Mouse (Mus musculus) megakaryocyte progenitor cell, adult 5-6 weeks (primary cell): ENCODE results near the gene Retreg3. TPM values are rescaled to one million over a fixed set of nuclear protein-coding genes. Genes with fewer than 3 reads are reported as not detected.
"Not testable (repeated sequence)": the region's sequence is repeated elsewhere in the genome, so short reads cannot be mapped to it uniquely, and the experiment has no call there.

Experiments
- ATAC-seq: replicated peaks from 2 replicates; pipeline ENCODE4 v1.8.0; 2016; ENCODE audit warnings: mild to moderate bottlenecking, moderate TSS enrichment, inconsistent platforms; ENCODE audit not compliant: poor library complexity
- total RNA-seq, 2 experiments: library from RNA; stranded (forward) in 1 of 2; stranded (reverse) in 1 of 2; fragments of 157-497, 149-512 nt in 1 of 2; fragments of 200-1000 nt in 1 of 2; gene quantifications; 2 replicates each; pipeline versions ENCODE4 v1.2.3 to v1.2.4; 2015 to 2017

Gene Retreg3
- 7.3 and 8.1 TPM in 2 replicates for total RNA-seq (2015)
- total RNA-seq (2017): 24.0 and 25.7 TPM in 2 replicates

DNA sequence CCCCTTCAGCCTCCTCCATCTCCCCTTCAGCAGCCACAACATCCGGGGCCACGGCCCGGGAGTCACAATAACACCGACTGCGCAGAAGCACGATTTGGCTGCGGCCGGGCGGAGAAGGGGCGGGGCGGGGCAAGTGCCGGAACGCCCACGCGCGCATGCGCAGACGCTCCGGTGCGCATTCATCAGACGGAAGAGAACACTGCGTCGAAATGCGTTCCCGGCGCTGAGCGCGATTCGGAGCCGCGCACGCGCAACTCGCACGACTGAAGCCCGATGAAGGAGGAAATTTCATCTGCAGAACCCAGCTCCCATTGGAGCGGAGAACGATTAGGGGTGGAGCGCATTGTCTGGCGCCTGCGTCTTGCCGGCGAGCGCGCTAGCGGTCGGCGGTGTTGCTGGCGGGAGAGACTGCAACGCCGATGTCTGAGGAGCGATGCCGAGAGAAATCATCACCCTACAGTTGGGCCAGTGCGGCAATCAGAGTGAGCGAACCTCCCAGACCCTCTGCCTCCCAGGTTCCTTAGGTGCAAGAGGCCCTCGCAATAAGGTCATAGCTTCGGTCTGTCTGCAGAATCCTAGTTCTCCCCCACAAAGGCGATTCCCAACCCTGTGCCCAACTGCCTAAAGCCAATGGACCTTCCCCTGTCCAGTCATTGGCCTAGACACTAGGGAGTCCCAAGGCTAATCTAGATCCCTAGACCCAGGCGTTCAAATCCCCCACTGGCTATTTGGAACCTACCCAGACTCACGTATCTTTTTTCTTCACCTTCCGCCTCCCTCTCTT lies at the start of gene Retreg3, which contains the start of gene Tubg1:
Gene Retreg3, minus strand, starts transcription at position 133 of the 784 bp plus-strand sequence.
Gene Tubg1, plus strand, starts transcription at position 178 of the 784 bp plus-strand sequence.
- ATAC-seq: peak; percentile 86

DNA sequence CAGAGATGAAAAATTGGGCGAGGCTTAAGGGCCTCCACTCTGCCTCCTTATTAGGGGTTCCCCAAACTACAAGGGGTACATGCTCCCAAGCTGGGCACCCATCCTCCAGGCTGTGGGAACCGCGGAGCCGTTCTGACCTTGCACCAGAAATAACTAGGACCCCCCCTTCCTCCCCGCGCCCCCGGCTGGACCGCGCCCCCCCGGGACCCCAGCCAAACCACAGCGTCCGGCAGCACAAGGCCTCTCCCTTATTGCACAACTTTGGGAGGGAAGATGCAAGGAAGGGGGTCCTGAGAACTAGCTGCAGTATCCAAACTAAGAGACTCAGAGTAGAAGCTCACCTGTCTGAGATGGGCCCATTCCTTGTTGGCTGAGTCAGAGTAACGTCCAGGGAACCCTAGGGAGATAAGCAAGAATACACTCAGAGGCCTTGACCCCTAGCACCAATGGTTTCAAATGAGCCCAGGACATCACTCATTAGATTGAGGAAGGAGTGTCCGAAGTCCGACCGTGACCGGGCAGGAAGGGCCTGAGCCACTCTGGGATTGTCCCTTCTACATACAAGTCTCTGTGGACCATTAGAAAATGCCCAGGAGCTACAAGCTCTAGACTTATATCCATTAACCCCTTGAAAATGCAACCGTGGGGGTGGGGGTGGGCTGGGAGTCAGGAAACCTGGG lies 48.7 kb upstream of the Retreg3 start:
- no peak for ATAC-seq

DNA sequence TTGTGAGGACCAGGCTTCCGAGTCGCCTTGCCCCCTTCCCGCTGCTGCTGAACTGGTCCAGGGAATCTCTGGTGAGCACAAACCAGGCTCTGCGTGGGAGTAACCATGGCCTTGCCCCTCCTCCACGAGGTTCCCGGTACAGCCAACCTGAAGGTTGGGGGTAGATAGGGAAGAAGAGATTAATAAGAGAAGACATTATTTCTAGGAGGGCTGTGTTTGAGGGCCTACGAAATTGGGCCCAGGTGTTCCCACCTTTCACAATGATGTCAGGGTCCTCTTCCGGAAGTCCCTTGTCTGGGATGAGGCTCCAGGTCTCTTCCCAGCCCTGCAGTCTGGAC lies 48.2 kb upstream of the Retreg3 start:
- ATAC-seq: no peak

DNA sequence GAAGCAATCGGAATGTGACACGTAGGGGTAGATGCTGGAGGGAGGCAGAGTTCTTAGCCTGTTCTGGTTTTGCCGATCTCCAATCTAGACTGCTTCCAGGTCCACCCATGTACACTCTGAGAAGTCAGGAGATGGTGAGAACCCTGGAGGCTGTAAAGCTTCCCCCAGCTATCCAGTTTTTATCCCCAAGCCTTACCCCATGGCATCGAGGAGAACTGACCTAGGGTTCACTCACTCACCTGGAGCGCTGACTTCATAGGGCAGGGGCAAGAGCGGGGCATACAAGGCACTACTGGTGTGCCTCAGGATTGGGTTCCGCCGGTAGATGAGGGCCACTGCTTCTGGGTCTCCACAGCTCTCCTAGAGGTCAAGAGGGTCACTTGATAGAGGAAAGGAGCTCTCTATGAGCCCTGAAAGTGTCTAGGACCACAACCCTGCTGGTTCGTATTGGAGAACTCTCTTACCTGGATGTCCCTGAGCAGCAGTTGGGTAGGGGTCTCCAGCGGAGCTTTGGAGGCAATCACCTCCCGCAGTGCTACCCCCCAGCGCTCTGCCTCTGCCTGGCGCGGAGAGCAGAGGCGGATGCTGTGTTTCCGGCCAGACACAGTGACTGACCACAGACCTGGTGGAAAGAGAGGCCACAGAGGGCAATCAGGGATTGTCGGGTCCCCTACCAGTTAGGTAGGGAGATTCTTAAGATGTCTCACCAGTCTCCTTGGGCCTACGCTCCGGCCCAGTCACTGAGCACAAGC lies 47.7 kb upstream of the Retreg3 start:
- no peak for ATAC-seq

DNA sequence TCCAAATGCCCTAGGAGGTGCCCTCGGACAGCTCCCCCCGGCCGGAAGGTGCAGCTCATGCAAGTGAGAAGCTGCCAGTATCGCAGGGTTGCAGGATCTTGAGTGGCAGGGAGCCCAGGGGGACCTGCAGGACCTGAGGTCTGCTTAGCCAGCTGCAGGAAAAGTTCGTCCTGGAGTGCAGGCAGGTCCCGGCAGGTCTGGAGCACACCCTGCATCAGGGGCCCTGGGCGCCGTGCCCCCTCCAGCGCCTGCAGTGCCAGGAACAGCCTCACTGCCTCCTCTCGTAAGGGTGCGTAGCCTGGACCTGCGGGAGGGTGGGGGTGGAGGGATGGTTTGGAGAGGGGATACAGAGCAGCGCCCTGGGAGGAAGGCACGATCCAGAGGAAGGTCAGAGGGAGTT lies 46.7 kb upstream of the Retreg3 start:
- ATAC-seq: no peak

DNA sequence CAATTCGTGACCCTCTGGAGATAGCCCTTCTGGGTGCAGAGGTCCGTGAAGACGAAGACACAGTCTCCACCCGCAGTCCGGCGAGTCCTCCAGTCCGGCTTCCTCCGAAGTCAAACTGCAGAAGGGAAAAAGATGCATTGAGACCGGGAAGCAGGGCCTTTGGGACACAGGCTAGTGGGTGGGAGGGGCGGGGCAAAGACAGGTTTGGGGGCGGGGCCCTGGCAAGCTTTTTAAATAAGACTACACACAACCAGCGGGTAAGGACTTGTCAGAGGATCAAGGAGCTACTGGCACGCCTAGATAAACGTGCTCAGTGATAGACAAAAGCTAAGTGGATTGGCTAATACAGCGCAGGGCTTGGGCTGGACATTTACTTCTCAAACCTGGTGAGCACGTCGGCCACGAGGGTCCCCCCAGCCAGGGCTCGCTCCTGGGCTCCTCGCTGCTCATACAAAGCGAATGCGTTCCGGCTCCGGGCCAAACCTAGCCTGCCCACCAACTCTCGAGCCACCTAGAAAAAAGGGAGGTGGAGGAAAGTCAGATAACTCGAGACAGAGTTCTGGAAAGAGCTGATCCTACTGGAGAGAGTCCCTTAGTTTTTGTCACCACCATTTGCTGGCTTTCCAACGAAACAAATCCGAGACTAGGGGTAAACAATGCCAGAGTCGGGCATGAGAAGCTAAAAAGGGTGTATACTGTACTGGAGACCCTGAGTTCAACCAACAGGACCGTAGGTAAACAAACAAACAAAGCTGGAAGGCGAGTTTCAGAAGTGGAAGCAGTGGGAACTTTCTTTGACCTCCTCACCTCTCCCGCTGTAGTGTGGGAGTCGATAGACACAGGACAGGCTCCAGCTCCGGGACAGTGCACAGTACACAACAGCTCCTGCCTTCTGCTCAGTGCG lies 45.2 kb upstream of the Retreg3 start:
- peak; percentile 53 for ATAC-seq

DNA sequence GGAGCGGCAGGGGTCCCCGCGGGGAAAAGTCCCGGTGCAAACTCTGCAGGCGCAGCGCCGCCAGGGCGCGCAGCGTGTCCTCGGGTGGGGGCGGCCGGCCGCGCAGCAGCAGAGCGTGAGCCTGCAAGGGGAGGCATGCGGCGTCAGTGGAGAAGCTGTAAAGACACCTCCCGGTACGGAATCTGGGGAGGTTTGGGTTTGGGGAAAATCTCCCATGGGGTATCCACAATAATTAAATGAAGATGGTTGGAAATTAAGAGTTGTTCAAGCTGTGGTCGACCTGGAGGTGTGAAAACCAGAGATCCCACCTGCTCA lies 44.6 kb upstream of the Retreg3 start:
- ATAC-seq: no peak

DNA sequence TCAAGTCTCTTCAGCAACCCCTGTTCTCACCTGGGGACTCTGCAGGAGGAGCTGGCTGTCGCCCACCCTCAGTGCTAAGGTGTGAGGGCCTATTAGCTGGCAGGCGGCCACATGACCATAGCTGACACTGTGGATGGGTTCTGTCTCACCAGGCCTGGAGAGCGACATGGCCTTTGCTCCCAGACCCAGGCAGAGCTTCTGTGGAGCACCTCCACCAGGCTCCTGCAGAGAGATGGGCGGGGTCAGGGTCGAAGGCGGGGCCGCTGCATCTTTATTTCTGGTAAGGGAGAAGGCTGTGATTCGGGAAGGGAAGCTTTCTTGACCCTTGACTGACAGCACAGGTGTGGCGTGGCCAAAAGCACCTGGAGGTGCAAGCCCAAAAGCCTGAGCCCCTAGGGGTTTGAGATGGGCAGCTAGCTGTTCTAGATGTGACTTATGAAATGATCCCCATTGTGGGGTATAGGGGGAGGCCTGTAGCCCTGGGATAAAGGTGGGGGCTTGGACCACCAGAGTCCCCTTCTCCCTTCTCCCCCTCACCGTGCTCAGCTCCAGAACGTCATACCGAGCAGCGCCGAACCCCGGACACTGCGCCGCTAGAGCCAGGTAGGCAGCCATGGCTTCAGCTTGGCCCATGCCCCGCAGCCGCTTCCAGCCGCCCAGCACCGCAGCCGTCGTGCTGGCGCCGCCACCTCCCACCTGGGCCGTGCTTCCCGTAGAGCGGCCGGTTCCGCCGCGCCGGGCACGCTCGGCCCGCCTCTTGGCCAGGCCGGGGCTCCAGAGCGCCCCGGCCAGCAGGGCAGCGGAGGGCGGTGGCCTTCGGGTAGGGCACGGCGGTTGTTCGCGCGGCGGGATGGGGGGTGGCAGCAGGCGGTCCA lies 44.0 kb upstream of the Retreg3 start:
- no peak for ATAC-seq

DNA sequence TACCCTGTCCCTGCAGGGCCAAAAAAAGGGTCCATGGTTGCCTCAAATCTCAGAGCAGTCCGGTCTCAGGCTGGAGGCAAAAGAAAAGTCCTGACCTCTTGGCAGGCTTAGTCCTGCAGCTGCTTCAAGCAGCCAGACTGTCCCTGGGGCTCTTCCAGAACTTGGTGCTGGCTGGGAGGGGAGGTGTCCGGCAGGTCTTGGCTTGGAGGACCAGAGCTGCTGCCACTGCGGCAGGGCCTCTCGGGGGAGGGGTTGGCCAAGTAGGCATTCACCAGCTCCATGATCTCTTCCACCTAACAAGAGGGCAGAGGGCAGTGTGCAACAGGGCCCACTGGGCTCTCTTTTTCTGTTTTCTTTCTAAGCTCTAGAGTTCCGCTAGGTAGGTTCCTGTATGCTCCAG lies 43.1 kb upstream of the Retreg3 start:
- no peak for ATAC-seq

DNA sequence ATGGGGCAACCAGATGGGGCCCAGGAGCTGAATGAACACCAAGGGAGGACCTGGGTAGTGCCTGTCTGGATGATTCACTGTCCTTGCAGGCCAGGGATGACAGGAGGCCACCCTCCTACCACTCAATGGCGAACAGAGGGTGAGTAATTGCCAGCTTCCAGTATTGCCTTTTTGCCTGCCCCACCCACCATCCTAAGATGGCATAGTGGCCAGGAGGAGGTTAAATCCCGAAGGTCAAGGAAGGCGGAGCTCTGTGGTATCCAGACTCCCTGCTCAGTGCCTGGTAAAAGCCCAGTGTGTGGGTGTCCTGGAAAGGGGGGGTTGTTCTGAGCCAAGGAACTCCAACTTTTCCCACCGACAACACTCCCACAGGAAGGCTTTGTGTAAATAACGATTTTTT lies 42.6 kb upstream of the Retreg3 start:
- ATAC-seq: no peak

DNA sequence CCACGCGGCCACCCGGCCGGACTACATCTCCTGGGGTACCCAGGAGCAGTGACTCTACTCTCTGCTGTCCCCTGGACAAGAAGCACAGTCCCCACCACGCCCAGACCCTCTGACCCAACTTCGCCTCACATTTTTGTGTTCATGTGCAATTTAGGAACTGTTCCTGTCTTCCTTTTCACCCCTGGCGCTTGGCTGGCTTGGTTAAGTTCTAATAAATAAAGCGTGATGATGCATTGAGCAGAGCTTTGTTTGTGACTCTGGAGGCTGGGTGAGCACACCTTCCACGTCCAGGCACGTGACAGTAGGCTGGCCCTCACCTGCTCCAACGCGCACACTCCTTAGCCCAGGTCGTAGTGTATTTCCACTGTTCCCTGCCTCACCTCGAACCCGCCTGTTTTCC lies 41.9 kb upstream of the Retreg3 start:
- no peak for ATAC-seq

DNA sequence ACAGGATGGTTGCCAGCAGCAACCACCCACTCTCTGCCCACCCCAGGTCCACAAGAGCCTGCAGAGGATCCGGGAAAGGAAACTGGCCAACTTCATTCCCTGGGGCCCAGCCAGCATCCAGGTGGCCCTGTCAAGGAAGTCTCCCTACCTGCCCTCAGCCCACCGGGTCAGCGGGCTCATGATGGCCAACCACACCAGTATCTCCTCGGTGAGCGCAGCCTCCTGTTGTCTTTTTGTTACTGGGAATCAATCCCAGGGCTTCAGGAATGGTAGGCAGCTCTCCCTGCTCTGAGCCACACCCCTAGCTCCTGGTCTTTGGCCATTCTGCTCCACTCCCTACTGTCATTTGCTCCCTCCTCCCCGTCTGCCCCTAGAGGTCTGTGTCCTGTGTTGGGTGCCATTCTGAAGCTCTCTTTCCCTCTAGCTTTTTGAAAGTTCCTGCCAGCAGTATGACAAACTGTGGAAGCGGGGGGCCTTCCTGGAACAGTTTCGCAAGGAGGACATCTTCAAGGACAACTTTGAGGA lies 41.4 kb upstream of the Retreg3 start:
- not testable (repeated sequence) for ATAC-seq

DNA sequence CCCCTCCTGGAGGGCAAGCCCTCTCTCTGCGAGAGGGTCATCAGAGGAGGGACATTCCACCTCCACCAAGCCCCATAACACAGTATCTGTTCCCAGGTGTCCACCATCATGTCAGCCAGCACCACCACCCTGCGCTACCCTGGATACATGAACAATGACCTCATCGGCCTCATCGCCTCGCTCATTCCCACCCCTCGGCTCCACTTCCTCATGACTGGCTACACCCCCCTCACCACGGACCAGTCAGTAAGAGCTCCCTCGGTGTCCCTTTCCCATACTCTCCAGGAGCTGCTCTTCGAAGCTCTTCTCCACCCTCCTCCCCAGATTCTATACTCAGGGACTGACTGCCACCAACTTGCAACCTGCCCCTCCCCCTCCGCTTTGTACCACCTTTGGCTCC lies 40.5 kb upstream of the Retreg3 start:
- not testable (repeated sequence) for ATAC-seq

DNA sequence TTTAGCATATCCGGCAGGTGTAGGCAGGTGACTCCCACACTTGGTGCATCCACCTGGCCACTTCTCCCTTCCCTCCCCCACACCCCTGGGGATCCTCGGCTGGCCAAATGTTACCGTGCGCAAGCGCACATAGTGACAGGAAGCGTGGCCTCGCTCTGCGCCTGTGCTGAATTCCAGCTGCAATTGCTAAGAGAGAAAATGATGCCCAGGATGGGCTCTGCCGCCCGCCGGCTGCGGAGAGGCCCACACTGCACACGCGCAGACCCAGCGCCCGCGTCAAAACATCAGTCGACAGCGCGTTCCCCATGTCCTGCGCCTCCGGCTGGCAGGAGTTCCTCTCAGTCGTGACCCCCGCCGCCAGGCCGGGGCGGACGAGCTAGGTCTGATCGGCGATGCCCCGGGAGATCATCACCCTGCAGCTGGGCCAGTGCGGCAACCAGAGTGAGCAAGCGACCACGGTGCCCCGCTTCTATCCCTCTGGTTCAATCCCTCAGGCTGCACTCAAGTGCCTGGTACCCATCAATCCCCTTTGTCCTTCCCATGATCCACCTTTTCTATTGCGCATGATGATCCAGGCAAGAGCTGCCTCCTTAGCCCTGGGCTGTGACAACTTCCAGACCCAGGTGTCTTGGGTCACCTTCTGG lies 36.2 kb upstream of the Retreg3 start, which contains the start of gene Tubg2:
Gene Tubg2, plus strand, starts transcription at position 180 of the 644 bp plus-strand sequence.
- peak; percentile 42 for ATAC-seq

DNA sequence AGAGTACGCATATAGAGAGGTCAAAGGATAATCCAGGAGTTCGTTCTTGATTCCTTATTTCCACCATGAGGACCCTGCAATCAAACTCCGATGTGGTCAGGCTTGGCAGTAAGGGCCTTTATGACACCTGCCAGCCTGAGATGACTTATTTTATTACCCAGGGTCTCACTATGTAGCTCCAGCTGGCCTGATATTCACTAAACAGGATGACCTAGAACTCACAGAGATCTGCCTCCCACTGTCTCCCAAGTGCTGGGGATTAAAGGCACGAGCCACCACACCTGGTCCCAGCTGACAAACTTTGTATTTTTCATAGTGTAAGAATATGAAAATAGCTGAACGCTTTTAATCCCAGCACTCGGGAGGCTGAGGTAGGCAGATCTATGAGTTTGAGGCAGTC lies 35.5 kb upstream of the Retreg3 start:
- ATAC-seq: no peak

DNA sequence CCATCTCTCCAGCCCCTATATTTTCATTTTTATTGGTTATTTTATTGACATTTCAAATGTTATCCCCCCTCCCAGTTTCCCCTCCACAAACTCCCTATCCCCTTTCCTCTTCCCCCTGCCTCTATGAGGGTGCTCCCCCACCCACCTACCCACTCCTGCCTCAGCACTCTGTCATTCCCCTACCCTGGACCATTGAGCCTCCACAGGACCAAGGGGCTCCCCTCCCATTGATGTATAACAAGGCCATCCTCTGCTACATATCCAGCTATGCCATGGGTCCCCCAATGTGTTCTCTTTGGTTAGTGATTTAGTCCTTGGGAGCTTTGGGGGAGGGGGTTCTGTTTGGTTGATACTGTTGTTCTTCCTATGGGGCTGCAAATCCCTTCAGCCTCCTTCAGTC lies 35.0 kb upstream of the Retreg3 start:
- no peak for ATAC-seq

DNA sequence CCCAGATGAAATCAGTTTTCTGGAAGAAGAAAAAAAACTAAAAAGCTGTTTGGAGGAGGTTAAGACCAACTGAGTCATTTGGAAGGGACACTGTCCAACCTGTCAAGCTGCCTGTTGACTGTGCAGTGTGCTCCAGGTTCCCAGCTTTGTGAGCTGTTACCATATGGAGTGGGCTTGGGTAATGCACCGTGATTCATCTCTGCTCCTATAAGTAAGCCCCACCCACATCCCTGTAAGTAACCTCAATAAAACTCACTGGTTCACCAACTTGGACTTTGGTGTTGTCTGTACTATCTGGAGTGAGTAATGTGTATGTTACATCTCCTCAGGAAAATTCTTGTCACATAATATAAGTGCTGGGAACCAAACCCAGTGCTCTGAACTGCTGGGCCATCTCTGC lies 33.1 kb upstream of the Retreg3 start:
- ATAC-seq: no peak

DNA sequence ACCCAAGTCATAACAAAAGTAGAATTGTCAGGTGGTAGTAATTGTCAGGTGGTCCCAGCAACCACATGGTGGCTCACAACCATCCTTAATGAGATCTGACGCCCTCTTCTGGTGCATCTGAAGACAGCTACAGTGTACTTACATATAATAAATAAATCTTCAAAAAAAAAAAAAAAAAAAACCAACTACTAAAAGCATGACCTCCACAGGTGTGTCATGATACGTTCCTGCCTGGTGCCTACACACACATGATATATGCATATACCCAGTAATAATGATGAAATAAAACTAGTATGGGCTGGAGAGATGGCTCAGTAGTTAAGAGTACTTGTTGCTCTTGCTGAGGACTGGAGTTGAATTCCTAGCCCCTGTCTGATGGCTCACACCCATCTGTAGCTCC lies 31.4 kb upstream of the Retreg3 start:
- ATAC-seq: no peak
